Mouse (Mus musculus) thymus, postnatal 14 days (tissue): ENCODE measurements around the gene Nudt15.

Experiments
- DNase-seq: peaks from one replicate; pipeline ENCODE4 v3.0.0; 2021

The Nudt15 gene

DNA sequence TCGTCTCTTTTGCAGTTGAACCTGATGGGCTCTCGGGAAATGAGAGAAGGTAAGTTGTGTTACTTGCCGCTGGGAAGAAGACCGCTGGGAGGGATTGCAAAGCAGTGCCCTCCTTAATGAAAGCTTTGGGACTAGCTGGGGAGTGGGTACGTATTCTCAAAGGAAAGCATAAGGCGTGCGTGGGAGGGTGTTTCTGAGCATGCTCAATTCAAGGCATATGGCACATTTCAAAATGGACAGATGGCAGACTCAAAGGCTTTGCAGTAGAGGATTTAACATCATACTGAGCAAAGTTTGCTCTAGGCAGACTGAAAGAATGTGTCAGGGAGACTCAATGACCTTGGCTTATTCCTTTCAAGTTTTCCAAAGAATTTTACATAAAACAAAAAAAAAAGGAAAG, 78.5 kb downstream of the Nudt15 start:
- no peak for DNase-seq
